Mouse (Mus musculus) testis, adult 2 months (tissue): ENCODE measurements at regions not wholly inside any gene's neighbourhood (a gene's known extent, or its start where the extent isn't known, plus 50 kb on each side); places are given as distances from the start of the nearest gene placed in this dataset.
A peak's percentile ranks its signal among the peaks of the same experiment; 100 is the strongest.

ENCODE experiments used
- CTCF ChIP-seq: fragments of 200-500 bp; IDR thresholded peaks from 2 replicates; pipeline ENCODE4 v1.5.1; 2012; ENCODE audit warnings: low read depth, mild to moderate bottlenecking, inconsistent platforms, low read length, moderate library complexity; ENCODE audit not compliant: control insufficient read depth, insufficient read depth, insufficient replicate concordance
- POLR2A ChIP-seq: fragments of 200-500 bp; IDR thresholded peaks from 2 replicates; pipeline ENCODE4 v1.6.1; 2012; ENCODE audit warnings: low read depth, mild to moderate bottlenecking, inconsistent platforms, low read length, moderate library complexity; ENCODE audit not compliant: control insufficient read depth

- TF ChIP-seq POLR2A, result no peak
- TF ChIP-seq CTCF, result peak; percentile 85; the same call in 1 of the 2 replicates
Observed at GRCm38 (mm10) chr3:130818467-130819030, 88.4 kb upstream of the Rpl34 start.
